Mouse (Mus musculus): Measurements from ENCODE around the gene Gm21988. TPM values are rescaled to one million over a fixed set of nuclear protein-coding genes. Genes with fewer than 3 reads are reported as not detected.
A peak's percentile ranks its signal among the peaks of the same experiment; 100 is the strongest.

Gene Gm21988
- total and polyA plus RNA-seq, 2 experiments from 2014 or later = 8.6 to 15.2 TPM

GRCm38 (mm10) chr11:70283666-70284065, 44.0 kb upstream of the Gm21988 start:
- H3K4me2 ChIP-seq (ENCODE audit: low read depth, low read length) = no peak overlapping the region
- TF ChIP-seq EP300 (IDR thresholded peaks at IDR 0.05; ENCODE audit: low read depth) (no peak), CTCF (IDR thresholded peaks at IDR 0.05; ENCODE audit: low read depth) (no peak)
- no peak overlapping the region for H3K4me3 ChIP-seq (ENCODE audit: low read depth, low read length)
- WGBS = 68% methylated on average over 4 of the region's 4 CpGs
- DNase-seq (ENCODE audit: low spot score) (no peak), ATAC-seq (ENCODE audit: insufficient read depth, low read depth) (no peak)
- no peak overlapping the region for H3K9ac ChIP-seq (replicated peaks; ENCODE audit: low read depth, low read length)
- H3K36me3 ChIP-seq (replicated peaks; ENCODE audit: control insufficient read depth, insufficient read depth, low read length) = no peaks in the 10 kb centered on the region
- no peak overlapping the region for H3K27ac ChIP-seq (ENCODE audit: low read depth)
- no peaks in the 10 kb centered on the region for H3K27me3 ChIP-seq (ENCODE audit: control insufficient read depth, insufficient read depth, low read length)
- no peaks in the 10 kb centered on the region for H3K4me1 ChIP-seq (ENCODE audit: control insufficient read depth, insufficient read depth)
- H3K9me3 ChIP-seq (replicated peaks; ENCODE audit: control insufficient read depth, low read length) = no peaks in the 10 kb centered on the region

DNA sequence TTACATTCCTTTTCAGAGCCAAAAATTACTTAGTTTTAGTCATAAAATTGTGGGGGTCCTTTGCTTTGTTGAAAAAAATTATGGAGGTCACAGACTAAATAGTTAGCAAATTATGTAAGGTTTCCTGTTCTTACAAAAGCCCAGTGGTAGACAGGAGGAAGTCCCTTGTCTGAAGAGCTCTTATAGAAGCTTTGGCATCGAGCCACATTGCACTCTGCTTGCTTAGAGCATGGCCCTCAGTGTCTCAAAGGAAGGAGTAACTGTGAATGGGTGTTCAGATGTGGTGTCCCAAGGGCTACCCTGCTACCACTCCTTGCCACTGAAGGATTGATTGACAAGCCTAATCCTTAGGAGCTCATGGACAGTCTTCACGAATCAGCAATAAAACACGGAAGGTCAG, 40.8 kb upstream of the Gm21988 start:
- H3K27me3 ChIP-seq (ENCODE audit: control insufficient read depth, insufficient read depth, low read length) = no peaks in the 10 kb centered on the region
- DNase-seq (ENCODE audit: low spot score) = peak; percentile 53
- no peak for ATAC-seq (ENCODE audit: insufficient read depth, low read depth)
- H3K4me3 ChIP-seq (ENCODE audit: low read depth, low read length) = no peak overlapping the region
- H3K4me2 ChIP-seq (ENCODE audit: low read depth, low read length) = no peak overlapping the region
- H3K9ac ChIP-seq (replicated peaks; ENCODE audit: low read depth, low read length) = no peak overlapping the region
- no peaks in the 10 kb centered on the region for H3K4me1 ChIP-seq (ENCODE audit: control insufficient read depth, insufficient read depth)
- no peaks in the 10 kb centered on the region for H3K36me3 ChIP-seq (replicated peaks; ENCODE audit: control insufficient read depth, insufficient read depth, low read length)
- H3K9me3 ChIP-seq (replicated peaks; ENCODE audit: control insufficient read depth, low read length) = no peaks in the 10 kb centered on the region
- TF ChIP-seq EP300 (IDR thresholded peaks at IDR 0.05; ENCODE audit: low read depth) = no peak
- no peak for TF ChIP-seq CTCF (IDR thresholded peaks at IDR 0.05; ENCODE audit: low read depth)
- H3K27ac ChIP-seq (ENCODE audit: low read depth) = no peak overlapping the region
- WGBS = 51% methylated on average over 3 of the region's 3 CpGs

- DNase-seq (ENCODE audit: low spot score) = no peak
- H3K4me2 ChIP-seq (ENCODE audit: low read depth, low read length) = no peak overlapping the region
- H3K36me3 ChIP-seq (replicated peaks; ENCODE audit: control insufficient read depth, insufficient read depth, low read length) = no peaks in the 10 kb centered on the region
- TF ChIP-seq EP300 (IDR thresholded peaks at IDR 0.05; ENCODE audit: low read depth) = no peak
- TF ChIP-seq CTCF (IDR thresholded peaks at IDR 0.05; ENCODE audit: low read depth) = no peak
- 69% methylated on average over 3 of the region's 3 CpGs for WGBS
- H3K4me3 ChIP-seq (ENCODE audit: low read depth, low read length) = no peak overlapping the region
- H3K9ac ChIP-seq (replicated peaks; ENCODE audit: low read depth, low read length) = no peak overlapping the region
- no peak for ATAC-seq (ENCODE audit: insufficient read depth, low read depth)
- no peaks in the 10 kb centered on the region for H3K9me3 ChIP-seq (replicated peaks; ENCODE audit: control insufficient read depth, low read length)
- no peak overlapping the region for H3K27ac ChIP-seq (ENCODE audit: low read depth)
- no peaks in the 10 kb centered on the region for H3K27me3 ChIP-seq (ENCODE audit: control insufficient read depth, insufficient read depth, low read length)
- no peaks in the 10 kb centered on the region for H3K4me1 ChIP-seq (ENCODE audit: control insufficient read depth, insufficient read depth)
These were observed 39.3 kb upstream of the Gm21988 start for GRCm38 (mm10) chr11:70278961-70279360.

GRCm38 (mm10) chr11:70271641-70272040, 32.0 kb upstream of the Gm21988 start:
- Histone ChIP-seq H3K9ac (replicated peaks; ENCODE audit: low read depth, low read length) (no peak overlapping the region), H3K27ac (ENCODE audit: low read depth) (no peak overlapping the region), H3K4me1 (ENCODE audit: control insufficient read depth, insufficient read depth) (0 out of 2 replicates have a peak, but pooled peaks cover 4% of the 10 kb centered on the region), H3K4me3 (ENCODE audit: low read depth, low read length) (no peak overlapping the region), H3K27me3 (ENCODE audit: control insufficient read depth, insufficient read depth, low read length) (no peaks in the 10 kb centered on the region), H3K9me3 (replicated peaks; ENCODE audit: control insufficient read depth, low read length) (no peaks in the 10 kb centered on the region), H3K36me3 (replicated peaks; ENCODE audit: control insufficient read depth, insufficient read depth, low read length) (no peaks in the 10 kb centered on the region), H3K4me2 (ENCODE audit: low read depth, low read length) (no peak overlapping the region)
- TF ChIP-seq EP300 (IDR thresholded peaks at IDR 0.05; ENCODE audit: low read depth) = no peak
- no peak for TF ChIP-seq CTCF (IDR thresholded peaks at IDR 0.05; ENCODE audit: low read depth)
- WGBS = 75% methylated on average over 7 of the region's 7 CpGs
- ATAC-seq (ENCODE audit: insufficient read depth, low read depth) = no peak
- no peak for DNase-seq (ENCODE audit: low spot score)

GRCm38 (mm10) chr11:70266405-70266804, 26.8 kb upstream of the Gm21988 start:
- DNase-seq (ENCODE audit: low spot score) (peak; percentile 75), ATAC-seq (ENCODE audit: insufficient read depth, low read depth) (peak; percentile 82)
- no peak overlapping the region for H3K9ac ChIP-seq (replicated peaks; ENCODE audit: low read depth, low read length)
- H3K27me3 ChIP-seq (ENCODE audit: control insufficient read depth, insufficient read depth, low read length) = no peaks in the 10 kb centered on the region
- TF ChIP-seq CTCF (IDR thresholded peaks at IDR 0.05; ENCODE audit: low read depth) = no peak
- no peak for TF ChIP-seq EP300 (IDR thresholded peaks at IDR 0.05; ENCODE audit: low read depth)
- H3K36me3 ChIP-seq (replicated peaks; ENCODE audit: control insufficient read depth, insufficient read depth, low read length) = no peaks in the 10 kb centered on the region
- H3K4me1 ChIP-seq (ENCODE audit: control insufficient read depth, insufficient read depth) = peaks cover 17% of the 10 kb centered on the region
- no peak overlapping the region for H3K4me3 ChIP-seq (ENCODE audit: low read depth, low read length)
- 0 out of 2 replicates have a peak overlapping the region, but pooled peaks have one; percentile 12 for H3K4me2 ChIP-seq (ENCODE audit: low read depth, low read length)
- peak overlapping the region; percentile 67 for H3K27ac ChIP-seq (ENCODE audit: low read depth)
- WGBS = 23% methylated on average over 1 of the region's 1 CpGs
- no peaks in the 10 kb centered on the region for H3K9me3 ChIP-seq (replicated peaks; ENCODE audit: control insufficient read depth, low read length)

- Histone ChIP-seq H3K4me1 (ENCODE audit: control insufficient read depth, insufficient read depth) (peaks cover 17% of the 10 kb centered on the region), H3K27ac (ENCODE audit: low read depth) (peak overlapping the region; percentile 67), H3K36me3 (replicated peaks; ENCODE audit: control insufficient read depth, insufficient read depth, low read length) (no peaks in the 10 kb centered on the region), H3K9me3 (replicated peaks; ENCODE audit: control insufficient read depth, low read length) (no peaks in the 10 kb centered on the region), H3K4me3 (ENCODE audit: low read depth, low read length) (no peak overlapping the region), H3K9ac (replicated peaks; ENCODE audit: low read depth, low read length) (no peak overlapping the region), H3K27me3 (ENCODE audit: control insufficient read depth, insufficient read depth, low read length) (no peaks in the 10 kb centered on the region), H3K4me2 (ENCODE audit: low read depth, low read length) (no peak overlapping the region)
- ATAC-seq (ENCODE audit: insufficient read depth, low read depth) = no peak
- TF ChIP-seq EP300 (IDR thresholded peaks at IDR 0.05; ENCODE audit: low read depth) (no peak), CTCF (IDR thresholded peaks at IDR 0.05; ENCODE audit: low read depth) (no peak)
- DNase-seq (ENCODE audit: low spot score) = no peak
- WGBS = 46% methylated on average over 4 of the region's 4 CpGs
These were observed 26.2 kb upstream of the Gm21988 start for GRCm38 (mm10) chr11:70265819-70266218.

Data from heart, postnatal 0 days (tissue).